Mouse (Mus musculus): Measurements from ENCODE around the gene Kat8.

Kat8 gene

DNA sequence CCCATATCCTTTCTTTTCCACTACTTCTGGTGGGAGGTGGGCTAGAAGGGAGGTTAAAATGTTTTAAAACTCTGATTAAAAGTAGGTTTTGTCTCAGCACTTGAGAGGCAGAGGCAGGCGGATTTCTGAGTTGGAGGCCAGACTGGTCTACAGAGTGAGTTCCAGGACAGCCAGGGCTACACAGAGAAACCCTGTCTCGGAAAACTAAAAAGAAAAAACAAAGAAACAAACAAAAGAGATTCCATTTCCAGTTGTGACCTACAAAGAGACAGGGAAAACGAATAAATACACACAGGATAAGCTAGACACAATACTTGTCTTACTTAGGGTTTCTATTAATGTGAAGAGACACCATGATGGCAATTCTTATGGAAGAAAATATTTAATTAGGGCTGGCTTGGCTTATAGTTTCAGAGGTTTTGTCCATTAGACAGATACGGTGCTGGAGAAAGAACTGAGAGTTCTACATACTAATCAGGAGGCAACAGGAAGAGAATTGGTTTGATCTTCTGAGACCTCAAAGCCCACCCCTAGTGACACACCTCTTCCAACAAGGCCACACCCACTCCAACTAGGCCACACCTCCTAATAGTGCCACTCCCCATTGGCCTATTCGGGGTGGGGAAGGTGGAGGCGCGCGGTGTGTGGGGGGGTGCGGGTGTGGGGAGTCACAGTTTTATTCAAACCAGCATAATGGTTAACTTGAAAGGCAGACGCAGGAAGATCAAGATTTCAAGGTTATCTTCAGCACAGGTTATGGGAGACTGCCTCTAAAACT, 13.9 kb upstream of the Kat8 start:
- DNase-seq, result no peak

DNA sequence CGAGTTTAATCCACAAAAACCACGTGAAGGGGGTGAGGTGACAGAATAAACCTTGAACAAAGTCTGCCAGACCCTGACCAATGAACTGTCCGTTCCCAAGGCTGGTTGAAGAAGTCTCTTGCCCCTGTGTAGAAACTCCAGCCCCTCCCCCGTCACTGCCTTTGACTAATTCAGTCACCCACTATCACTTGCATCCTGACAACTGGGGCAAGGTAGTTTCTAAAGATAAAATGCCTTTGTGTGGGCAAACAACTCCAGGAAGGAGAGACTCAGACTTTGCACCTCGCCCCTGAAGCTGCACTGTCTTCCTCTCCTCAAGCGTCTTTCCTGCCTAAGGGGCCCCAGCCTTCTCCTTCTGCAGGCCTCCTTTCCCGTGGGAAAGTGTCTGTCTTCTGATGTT, 12.3 kb upstream of the Kat8 start:
- no peak for DNase-seq

DNA sequence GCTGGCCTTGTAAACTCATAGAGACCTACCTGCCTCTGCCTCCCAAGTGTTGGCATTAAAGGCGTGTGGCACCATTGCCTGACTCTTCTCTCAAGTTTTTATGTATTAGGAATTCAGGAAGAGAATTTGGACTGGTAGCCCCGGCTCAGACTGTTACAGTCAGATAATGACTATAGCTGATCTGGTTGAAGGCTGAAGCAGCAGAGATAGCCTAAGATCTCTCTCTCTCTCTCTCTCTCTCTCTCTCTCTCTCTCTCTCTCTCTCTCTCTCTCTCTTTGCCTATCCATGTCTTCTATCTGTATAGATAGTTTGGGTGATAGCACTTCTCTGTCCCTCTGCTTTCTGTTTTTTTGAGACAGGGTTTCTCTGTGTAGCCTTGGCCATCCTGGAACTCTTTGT, 10.5 kb upstream of the Kat8 start:
- no peak for DNase-seq

DNA sequence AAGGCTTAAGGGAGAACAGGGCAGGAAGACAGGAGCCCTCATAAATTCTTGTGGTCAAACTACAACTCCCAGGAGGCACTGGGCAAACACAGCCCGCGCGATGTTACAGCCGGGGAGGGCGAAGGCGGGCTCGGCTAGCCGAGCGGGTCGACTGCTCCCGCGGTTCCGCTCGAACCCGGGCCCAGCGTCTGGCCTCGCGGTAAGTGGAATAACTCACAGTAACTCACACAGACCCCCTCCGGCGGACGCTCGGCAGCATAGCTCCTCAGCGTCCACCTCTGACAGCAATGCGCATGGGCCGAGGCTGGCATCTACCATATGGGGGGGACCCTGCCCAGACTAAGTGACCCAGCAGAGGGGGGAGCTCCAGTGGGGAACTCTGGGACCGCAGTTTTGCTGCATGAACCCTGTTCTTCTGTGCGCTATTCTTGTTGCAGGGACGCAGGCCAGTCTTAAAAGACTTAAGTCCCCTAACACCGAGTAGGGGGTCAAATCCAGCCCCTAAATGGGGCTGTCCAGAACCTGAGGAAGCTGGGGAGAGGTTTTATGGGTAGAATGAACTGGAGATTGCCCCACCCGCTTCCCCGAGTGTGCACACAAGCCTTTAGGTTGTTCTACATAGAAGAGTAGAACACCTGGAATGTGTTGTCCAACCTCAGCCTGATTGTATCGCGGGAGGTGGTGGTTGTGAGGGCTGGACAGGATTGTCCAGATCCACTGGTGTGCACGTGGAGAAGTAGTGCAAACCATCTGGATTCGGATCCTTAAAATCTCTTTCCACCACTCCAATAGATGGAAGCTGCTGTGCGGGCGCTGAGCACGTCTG, 8.1 kb upstream of the Kat8 start, which contains the start of gene Bckdk:
Gene Bckdk, plus strand, starts transcription at position 112 of the 826 bp plus-strand sequence.
- DNase-seq, result peak; percentile 84

DNA sequence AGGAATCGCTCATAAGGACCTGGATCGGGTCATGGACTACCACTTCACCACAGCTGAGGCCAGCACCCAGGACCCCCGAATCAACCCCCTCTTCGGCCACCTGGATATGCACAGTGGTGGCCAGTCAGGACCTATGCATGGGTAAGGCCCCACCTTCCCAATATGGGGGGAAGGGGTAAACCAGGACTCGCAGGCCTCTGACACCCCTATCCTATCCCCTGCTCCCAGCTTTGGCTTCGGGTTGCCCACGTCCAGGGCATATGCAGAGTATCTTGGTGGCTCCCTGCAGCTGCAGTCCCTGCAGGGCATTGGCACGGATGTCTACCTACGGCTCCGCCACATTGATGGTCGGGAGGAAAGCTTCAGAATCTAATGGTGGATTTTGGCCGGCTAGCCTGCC, 4.4 kb upstream of the Kat8 start:
- DNase-seq, result no peak

DNA sequence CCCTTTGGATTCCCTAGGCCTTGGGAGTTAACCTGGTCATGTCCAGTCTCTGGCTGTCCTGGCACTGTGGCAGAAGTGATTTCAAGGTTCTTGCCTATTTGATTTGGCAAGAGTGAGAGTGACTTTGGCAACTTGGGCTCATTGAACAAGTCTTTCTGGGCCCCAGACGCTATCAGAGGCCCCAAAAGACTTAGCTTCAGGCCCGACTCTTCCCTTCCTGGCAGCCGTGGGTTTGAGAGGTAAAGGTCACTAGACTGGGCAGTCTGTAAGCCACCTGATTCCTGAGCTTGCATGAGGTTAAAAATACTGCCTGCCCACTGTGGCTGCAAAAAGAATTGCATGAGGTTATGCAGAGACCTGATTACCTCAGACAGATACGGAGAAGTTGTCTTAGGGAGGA, 3.7 kb upstream of the Kat8 start:
- DNase-seq, result no peak

DNA sequence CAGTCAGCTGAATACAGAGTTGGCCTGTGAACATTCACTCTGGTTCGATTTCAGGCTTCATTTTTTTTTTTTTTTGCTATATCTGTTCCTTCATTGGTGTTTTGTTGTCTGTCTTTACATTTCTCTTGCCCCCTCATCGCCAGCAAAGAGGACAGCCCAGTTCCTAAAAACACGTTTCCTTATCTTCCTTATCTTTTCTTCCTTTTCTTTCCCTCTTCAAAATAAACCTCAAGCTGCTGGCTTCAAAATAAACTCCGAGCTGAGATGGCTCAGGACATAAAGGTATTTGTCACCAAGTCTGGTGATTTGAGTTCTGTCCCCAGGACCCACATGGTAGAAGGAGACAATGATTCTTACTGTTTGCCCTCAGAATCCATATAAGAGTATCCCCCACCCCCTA, 622 bp downstream of the Kat8 start:
- no peak for DNase-seq

DNA sequence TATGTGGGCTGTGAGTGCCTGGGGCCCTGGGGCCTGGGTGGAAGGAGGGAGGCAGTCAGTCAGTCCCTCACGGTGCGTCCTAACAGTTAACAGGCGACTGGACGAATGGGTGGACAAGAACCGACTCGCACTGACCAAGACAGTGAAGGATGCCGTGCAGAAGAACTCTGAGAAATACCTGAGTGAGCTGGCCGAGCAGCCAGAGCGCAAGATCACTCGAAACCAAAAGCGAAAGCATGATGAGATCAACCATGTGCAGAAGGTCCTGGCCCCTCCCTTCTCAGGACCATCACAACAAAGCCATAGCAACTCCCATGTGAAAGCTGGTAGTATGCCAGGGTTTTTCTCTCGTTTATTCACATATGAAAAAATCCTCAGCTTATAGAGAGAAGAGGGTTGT, 3.0 kb downstream of the Kat8 start:
- DNase-seq, result no peak

DNA sequence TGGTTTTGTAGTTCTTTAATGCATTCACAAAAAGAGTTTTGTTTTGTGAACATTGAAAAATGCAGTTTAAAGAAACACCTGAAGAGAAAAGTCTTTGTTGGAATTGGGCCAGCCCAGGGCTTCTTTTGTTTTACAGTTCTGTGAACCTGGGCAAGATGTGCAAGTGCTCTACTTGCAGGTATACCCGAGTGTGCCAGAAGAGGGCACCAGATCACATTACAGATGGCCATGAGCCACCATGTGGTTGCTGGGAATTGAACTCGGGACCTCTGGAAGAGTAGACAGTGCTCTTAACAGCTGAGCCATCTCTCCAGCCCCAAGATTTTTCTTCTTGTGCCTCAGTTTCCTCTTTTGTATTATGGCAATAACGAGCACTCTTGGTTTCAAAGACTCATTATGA, 5.9 kb downstream of the Kat8 start:
- no peak for DNase-seq

DNA sequence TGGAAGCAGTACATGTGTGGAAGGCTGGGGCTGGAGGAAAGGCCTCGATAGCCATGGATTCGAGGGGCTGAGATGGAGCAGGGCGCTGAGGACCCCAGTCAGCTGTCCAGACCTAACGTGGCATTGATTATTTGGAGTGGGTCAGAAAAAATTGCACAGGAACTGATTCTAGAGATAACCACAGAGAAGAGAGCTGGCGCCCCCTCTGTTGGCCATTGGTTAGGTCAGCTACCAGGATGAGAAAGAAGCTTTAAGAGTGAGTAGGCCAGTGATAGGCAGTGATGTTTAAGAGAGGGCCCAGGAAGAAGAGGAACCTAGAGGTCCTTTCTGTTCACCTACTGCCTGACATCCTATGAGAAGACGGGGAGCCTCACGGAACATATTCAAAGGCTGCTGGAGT, 7.0 kb downstream of the Kat8 start:
- no peak for DNase-seq

DNA sequence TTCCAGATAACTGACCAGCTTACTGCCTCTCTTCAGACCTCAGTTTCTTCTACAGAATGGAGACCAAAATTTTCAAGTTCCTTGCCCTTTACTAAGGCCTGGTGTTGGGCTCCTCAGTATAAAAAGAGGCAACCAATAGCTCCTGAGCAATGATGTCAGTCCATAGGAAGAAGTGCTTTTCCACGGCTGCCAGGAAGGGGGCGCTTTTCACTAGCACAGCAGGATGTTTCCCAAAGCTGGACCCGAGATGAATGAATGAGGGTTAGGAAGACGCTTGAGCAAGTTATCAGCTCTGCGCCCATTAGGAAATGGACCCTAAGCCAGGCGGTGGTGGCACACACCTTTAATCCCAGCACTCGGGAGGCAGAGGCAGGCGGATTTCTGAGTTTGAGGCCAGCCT, 9.2 kb downstream of the Kat8 start:
- no peak for DNase-seq

DNA sequence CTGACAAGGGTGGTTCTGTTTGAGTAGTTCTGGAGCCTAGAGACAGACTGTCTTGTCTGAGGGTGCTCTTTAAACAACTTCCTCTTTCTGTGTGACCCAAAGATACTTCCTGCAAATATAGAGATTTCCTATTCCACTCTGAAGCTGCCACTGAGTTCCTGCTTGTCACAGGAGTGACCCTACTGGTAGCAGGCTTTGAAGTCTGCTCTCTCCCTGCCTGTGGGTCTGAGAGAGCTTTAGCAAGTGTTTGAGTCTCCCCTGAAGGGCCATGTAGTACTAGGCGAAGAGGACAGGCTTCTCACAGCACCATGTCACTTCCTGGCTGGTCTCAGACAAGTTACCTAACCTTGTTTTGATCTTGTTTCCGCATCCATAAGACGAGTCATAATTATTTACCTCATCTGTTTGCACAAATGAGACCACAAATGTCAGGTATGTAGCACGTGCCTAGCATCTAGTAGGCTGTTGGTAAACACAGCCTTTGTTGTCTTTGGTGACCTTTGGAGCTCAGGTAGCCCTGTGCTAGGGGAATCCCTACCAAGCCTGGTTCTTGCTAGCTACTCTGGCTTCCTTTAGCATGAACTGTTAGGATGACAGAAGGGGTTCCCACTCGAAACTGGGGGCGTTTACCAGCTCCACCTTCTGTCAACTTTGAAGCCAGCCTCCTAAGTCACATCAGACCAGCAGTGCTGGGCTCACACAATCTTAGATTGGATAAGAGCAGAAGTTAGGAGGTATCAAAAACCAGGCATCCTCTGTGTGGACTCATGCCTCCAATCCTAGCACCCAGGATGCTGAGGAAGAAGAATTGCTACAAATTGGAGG, 10.3 kb downstream of the Kat8 start:
- no peak for DNase-seq

DNA sequence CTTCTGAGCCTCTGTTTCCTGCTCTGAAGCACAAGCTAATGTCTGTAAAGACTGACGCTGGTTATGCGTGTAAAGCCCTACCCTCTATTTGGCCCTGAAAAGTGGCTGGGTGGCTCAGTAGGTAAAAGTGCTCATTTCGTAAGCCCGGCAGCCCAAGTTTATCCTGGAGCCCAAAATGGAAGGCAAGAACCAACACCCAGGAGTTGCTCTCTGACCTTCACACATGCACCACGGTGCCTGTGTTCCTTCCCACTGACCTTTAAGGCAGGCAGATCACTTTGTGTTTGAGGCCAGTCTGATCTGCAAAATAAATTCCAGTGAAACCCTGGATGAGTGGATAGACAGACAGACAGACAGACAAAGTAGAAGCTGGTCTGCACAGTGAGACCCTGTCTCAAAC, 11.4 kb downstream of the Kat8 start:
- DNase-seq, result no peak

DNA sequence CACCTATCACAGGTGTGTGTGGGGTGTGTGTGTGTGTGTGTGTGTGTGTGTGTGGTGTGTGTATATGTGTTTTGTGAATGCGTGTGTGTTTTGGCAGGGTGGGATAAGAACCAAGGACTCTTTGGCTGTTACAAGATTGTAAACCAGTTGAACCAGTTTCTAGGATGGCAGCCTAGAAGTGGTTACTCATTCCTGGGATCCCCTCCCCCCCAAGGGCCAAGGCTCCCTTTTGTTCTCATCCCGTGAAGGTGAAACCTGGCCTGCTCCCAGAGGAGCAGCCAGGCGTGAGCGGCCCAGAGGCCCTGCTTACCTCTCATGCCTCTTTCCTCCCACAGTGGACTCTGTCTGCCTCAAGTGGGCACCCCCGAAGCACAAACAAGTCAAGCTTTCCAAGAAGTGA, 12.9 kb downstream of the Kat8 start:
- no peak for DNase-seq

DNA sequence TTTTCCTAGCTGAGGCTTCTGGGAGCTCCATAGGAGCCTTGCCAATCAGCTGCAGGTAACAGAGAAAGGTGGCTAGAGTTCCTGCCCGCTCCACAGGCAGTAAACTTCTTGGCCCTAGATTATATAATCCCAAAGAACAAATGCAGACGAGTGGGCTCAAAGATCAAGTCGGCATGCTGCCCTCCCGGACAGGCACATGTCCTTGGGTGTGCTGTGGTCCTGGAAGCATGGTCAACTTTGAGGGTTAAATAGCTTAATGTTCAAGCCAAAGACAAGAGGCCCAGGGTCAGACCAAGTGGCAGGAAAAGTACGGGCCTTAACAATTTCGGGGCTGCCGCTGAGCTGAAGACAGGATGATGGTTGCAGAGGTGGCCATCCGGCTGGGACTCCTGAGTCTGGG, 13.8 kb downstream of the Kat8 start:
- DNase-seq, result no peak

DNA sequence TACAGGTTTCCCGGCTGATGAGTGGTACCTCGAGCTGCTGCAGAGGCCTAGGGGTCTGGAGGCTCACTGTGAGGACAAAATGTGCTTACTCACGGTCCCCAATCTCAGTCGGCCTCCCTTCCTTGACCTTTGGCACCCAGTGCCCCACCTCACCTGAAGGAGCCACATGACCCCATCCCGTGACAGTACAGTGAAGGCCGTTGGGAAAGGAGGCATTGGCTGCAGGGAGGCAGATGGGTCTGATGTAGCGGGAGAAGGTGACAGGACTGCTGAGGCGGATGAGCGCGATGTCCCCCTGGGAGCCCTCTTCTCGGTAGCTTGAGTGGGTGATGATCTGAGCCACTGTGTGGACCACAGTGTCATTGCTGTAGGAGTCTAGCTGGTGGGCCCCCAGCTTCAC, 14.5 kb downstream of the Kat8 start:
- DNase-seq, result no peak

DNA sequence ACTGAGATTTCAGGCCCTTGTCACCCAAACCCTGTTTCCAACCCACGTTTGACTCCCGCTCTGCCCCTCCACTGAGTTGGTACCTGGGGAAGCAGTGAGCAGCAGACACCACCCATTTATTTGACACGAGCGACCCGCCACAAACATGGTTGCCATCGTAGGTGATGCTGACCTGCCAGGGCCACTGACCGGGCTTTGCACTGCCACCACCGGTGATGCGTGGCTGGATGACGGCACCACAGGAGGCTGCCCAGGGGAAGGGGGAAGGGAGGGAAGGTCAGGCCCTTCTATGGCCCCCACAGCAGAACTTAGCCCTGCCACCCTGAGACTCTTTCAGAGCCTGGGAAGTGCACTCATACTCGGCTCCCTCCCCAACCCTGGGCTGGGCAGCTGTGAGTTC, 15.4 kb downstream of the Kat8 start:
- DNase-seq, result no peak

DNA sequence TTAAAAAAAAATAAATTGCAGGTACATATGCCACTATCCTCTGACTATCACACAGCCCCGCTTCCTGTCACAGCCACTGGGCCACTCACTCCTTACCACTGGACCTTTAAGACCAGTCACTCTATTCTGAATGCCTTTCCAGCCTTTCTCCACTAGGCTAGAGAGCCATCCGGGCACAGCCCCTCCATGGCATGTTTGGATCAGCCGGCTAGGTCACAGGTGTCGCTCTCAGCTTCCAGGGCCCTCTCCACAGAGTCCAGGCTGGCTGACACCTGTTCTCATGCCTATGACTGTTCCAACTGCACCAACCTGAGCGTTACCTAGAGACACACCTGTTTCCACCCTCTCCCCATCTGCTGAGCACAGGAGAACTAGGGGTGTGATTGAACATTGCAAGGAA, 16.3 kb downstream of the Kat8 start:
- no peak for DNase-seq

DNA sequence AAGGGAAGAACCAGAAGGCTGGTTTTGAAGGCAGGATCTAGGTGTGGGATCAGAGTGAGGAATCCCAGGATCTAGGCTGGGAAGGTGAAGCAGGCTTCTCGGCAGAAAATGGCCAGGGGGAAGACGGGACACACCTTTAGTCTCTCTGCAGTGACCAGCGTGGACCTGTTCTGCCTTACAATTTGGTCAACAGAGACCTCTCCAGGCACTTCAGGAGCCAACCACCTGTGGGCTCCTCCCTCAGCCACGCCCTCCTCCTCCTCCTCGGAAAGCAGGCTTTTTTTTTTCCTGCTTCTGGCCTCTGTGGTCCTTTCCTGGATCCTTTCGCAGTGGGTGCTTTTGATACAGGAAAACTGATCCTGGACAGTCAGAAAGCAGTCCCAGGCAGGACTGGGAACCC, 17.6 kb downstream of the Kat8 start, which contains the start of gene Prss8:
Gene Prss8, minus strand, starts transcription at position 182 of the 400 bp plus-strand sequence.
- no peak for DNase-seq

DNA sequence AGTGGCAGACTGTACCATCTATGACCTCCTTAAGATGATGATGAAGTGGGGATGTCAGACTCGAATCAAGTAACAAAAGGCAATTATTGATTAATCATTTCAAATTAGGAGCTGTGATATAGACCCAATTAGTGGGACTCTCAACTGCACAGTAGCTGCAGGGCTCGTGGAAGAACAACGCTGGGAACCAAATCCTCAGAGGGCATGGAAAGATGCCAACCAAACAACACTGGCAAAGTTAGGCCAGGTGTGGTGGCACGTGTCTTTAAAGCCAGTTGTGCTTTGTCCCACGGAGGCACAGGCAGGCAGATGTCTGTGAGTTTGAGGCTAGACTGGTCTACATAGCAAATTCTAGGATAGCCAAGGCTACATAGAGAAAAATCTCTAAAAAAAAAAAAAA, 18.3 kb downstream of the Kat8 start:
- DNase-seq, result no peak

DNA sequence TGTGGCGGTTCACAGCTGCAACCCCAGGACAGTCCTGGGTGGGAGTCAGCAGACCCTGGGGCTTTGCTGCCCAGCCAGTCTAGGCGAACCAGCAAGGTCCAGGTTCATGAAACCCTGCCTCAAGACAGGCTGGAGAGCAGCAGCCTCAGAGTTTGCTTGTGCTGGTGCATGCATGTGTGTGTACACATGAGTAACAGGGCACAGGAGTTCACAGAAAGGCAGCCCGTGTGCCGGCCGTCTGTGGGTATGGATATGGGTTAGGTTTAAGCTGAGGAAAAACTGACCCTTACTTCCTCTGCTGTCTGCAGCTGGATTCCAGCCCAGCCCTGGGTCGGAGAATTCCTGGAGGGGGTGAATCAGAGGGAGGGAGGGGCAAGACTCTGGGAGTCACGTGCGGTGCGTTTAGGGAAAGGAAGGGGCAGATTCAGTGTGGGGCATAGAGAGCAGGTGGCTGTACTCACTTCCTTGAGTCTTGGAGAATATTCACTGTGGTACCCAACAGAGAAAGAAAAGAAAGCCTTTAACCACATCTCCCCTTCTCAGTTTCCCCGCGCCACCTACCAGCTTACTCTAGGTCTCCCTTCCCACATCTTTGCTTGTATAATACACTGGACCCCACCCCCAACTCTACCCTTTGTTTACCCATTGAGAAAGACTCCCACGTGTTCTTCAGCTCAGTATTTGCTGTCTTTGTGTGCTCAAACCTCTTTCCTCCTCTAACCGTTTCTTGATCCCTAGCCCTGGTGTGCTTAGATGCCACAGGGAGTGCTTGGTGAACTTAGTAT, 19.2 kb downstream of the Kat8 start:
- no peak for DNase-seq

DNA sequence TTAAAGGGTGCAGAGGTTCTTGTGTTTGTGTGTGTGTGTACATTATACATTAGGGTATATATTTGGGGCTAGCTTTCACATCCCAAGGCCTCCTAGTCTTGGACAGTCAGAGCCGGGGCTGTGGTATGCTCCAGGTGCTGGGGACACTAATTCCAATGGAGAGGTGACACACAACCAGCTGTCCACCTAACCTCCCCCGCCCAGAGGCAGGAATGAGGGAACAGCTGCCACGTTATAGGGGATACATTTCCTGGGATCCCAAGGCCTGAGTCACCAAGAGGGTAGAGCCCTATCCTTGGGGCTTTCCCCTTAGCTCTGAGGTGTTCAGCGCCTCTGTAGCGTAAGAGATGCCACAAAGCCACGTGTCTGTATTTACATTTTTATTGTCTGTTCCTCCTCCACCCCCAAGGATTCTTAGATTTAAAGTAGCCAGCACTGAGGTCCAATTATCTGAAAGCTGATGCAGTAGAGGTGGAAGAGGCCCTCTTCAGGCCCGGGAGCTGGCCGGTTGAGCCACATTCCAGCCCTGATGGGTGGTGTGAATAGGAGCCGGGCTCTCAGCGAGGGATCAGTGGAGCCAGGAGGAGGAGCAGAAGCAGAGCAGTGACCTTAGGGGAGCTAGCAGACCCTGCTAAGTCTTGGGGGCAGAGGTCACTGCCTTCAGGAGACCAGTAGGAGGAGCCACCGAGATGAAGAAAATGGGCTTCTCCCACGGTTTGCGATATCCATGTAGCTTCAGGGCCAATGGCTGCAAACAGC, 20.1 kb downstream of the Kat8 start:
- no peak for DNase-seq
